In genomic region chr1:37719761-37720640, GRCm38 (mm10) we compare ENCODE assay signal across 8 mouse cellular contexts. TPM values are rescaled to one million over a fixed set of nuclear protein-coding genes. Genes with fewer than 3 reads are reported as not detected.
DNase-seq lines count a peak whose midpoint lies in the region; ATAC-seq lines count a peak whose summit lies in the region.

TSS of gene 2010300C02Rik (minus strand) at chr1:37720085.

- no peaks in the 10 kb centered on the region for H3K9me3 ChIP-seq in forebrain, embryonic 14.5 days (replicated peaks; ENCODE audit: control insufficient read depth, low read length)
- no peaks in the 10 kb centered on the region for H3K9me3 ChIP-seq in hindbrain, embryonic 14.5 days (ENCODE audit: control insufficient read depth, low read length)

- no peaks in the 10 kb centered on the region for H3K36me3 ChIP-seq in forebrain, embryonic 14.5 days (ENCODE audit: control insufficient read depth, insufficient read depth, low read length)
- no peaks in the 10 kb centered on the region for H3K36me3 ChIP-seq in hindbrain, embryonic 14.5 days (replicated peaks; ENCODE audit: control insufficient read depth, insufficient read depth)

- DNase-seq in Muller cell, postnatal 12 days (ENCODE audit: inconsistent ontology term), result peak; percentile 77
- peak; percentile 59 for DNase-seq in forebrain, embryonic 14.5 days (ENCODE audit: low spot score)
- DNase-seq in hindbrain, embryonic 14.5 days (ENCODE audit: low spot score), result peak; percentile 77
- DNase-seq in left cerebral cortex, adult 11 months (ENCODE audit: low spot score), result peak; percentile 67
- DNase-seq in lung, postnatal 14 days, result peak; percentile 67
- DNase-seq in retina, postnatal 1 day, result peak; percentile 85

- H3K4me1 ChIP-seq in forebrain, embryonic 14.5 days (ENCODE audit: control insufficient read depth, insufficient read depth, low read length), result no peaks in the 10 kb centered on the region
- peaks cover 7% of the 10 kb centered on the region; the same call in 1 of the 2 replicates for H3K4me1 ChIP-seq in hindbrain, embryonic 14.5 days (replicated peaks; ENCODE audit: control insufficient read depth, insufficient read depth, low read length)

- no peak within 1 kb of the TSS for H3K27ac ChIP-seq in forebrain, embryonic 14.5 days (ENCODE audit: low read depth, low read length)
- H3K27ac ChIP-seq in hindbrain, embryonic 14.5 days, result no peak within 1 kb of the TSS

- WGBS in forebrain, embryonic 14.5 days, result 1% methylated on average over 55 of the region's 69 CpGs
- under 1% methylated on average over 65 of the region's 69 CpGs for WGBS in hindbrain, embryonic 14.5 days

- ATAC-seq in cerebellum, adult (ENCODE audit: insufficient number of reproducible peaks, low FRiP score, low TSS enrichment), result peak; percentile 75
- ATAC-seq in forebrain, embryonic 14.5 days, result peak; percentile 90
- peak; percentile 87 for ATAC-seq in hindbrain, embryonic 14.5 days (ENCODE audit: low FRiP score)
- ATAC-seq in inflammation-experienced regulatory T-cells, adult 6 months, result no peak

- peak within 1 kb of the TSS; percentile 91 for H3K4me2 ChIP-seq in forebrain, embryonic 14.5 days (ENCODE audit: low read length)
- H3K4me2 ChIP-seq in hindbrain, embryonic 14.5 days (replicated peaks), result peak within 1 kb of the TSS; percentile 95

- peak within 1 kb of the TSS; percentile 63 for H3K9ac ChIP-seq in forebrain, embryonic 14.5 days (ENCODE audit: low read length)
- peak within 1 kb of the TSS; percentile 60 for H3K9ac ChIP-seq in hindbrain, embryonic 14.5 days

- H3K4me3 ChIP-seq in forebrain, embryonic 14.5 days (ENCODE audit: low read depth, low read length), result peak within 1 kb of the TSS; percentile 53
- H3K4me3 ChIP-seq in hindbrain, embryonic 14.5 days (replicated peaks; ENCODE audit: low read length), result peak within 1 kb of the TSS; percentile 65

- H3K27me3 ChIP-seq in forebrain, embryonic 14.5 days (replicated peaks; ENCODE audit: control insufficient read depth, insufficient read depth, low read length), result peaks cover 19% of the 10 kb centered on the region
- peaks cover 25% of the 10 kb centered on the region for H3K27me3 ChIP-seq in hindbrain, embryonic 14.5 days (ENCODE audit: control insufficient read depth, insufficient read depth, low read length)

RNA-seq across cellular contexts. Expression of gene 2010300C02Rik, which starts in this region (rescaled TPM):
- polyA plus RNA-seq in forebrain, embryonic 14.5 days (2014; fragmentation: Nextera tagmentation; extraction: Ambion mirVana), result 1.7 and 2.0 TPM in 2 replicates
- 2.5 and 3.4 TPM in 2 replicates for polyA plus RNA-seq in hindbrain, embryonic 14.5 days (2014; fragmentation: Nextera tagmentation; extraction: Ambion mirVana)
- polyA plus RNA-seq in inflammation-experienced regulatory T-cells, adult 6 months (2017; shearing (Covaris generic)), result 1 to 10 TPM in 1 of 3 experiments, under 1 TPM in 2; 0.51 to 1.1 (median 0.70) TPM
